Comparison of ENCODE assay signal across 32 mouse cellular contexts in genomic region chr16:65568853-65569252, GRCm38 (mm10). TPM values are rescaled to one million over a fixed set of nuclear protein-coding genes. Genes with fewer than 3 reads are reported as not detected.
DNase-seq lines count a peak whose midpoint lies in the region; ATAC-seq lines count a peak whose summit lies in the region.
"Had no signal": no experiment of that assay in that cellular context is flagged by ENCODE, and none has a peak within 500 bp of the region (broad histone marks: within the 10 kb centered on the region; RNA-seq: fewer than 3 reads in every experiment).

No protein-coding gene starts in this region.

- no peak overlapping the region for H3K4me2 ChIP-seq in hindbrain, embryonic 14.5 days (replicated peaks)
- H3K4me2 ChIP-seq: embryonic facial prominence, embryonic 12.5 days; embryonic facial prominence, embryonic 15.5 days; heart, embryonic 12.5 days; heart, embryonic 15.5 days; hindbrain, embryonic 13.5 days had no signal

- no peaks in the 10 kb centered on the region for H3K36me3 ChIP-seq in hindbrain, embryonic 14.5 days (replicated peaks; ENCODE audit: control insufficient read depth, insufficient read depth)
- H3K36me3 ChIP-seq: embryonic facial prominence, embryonic 12.5 days; embryonic facial prominence, embryonic 15.5 days; G1E; heart, embryonic 12.5 days; heart, embryonic 15.5 days; hindbrain, embryonic 10.5 days; hindbrain, embryonic 13.5 days had no signal

- H3K9me3 ChIP-seq in hindbrain, embryonic 14.5 days (ENCODE audit: control insufficient read depth, low read length): no peaks in the 10 kb centered on the region
- H3K9me3 ChIP-seq: embryonic facial prominence, embryonic 12.5 days; embryonic facial prominence, embryonic 15.5 days; G1E; heart, embryonic 12.5 days; heart, embryonic 15.5 days; hindbrain, embryonic 10.5 days; hindbrain, embryonic 13.5 days had no signal

- no peak overlapping the region for H3K9ac ChIP-seq in hindbrain, embryonic 14.5 days
- H3K9ac ChIP-seq: embryonic facial prominence, embryonic 12.5 days; embryonic facial prominence, embryonic 15.5 days; forebrain, postnatal 0 days; heart, embryonic 12.5 days; heart, embryonic 15.5 days; hindbrain, embryonic 13.5 days had no signal

- ATAC-seq in megakaryocyte, adult 5-6 weeks (ENCODE audit: poor library complexity, severe bottlenecking): peak; percentile 31; the same call in 1 of the 2 replicates
- ATAC-seq in monocyte, adult 5-6 weeks (replicated peaks; ENCODE audit: insufficient number of reproducible peaks, low FRiP score, low TSS enrichment, poor library complexity, severe bottlenecking): peak; percentile 52
- no peak for ATAC-seq in hindbrain, embryonic 14.5 days (ENCODE audit: low FRiP score)
- ATAC-seq: forebrain, embryonic 14.5 days; forebrain, postnatal 0 days; hindbrain, postnatal 0 days; inflammation-experienced regulatory T-cells, adult 6 months; intestine, embryonic 16.5 days; Patski had no signal

- 79% methylated on average over 4 of the region's 4 CpGs for WGBS in hindbrain, embryonic 14.5 days

- H3K27ac ChIP-seq in hindbrain, embryonic 14.5 days: no peak overlapping the region
- H3K27ac ChIP-seq: embryonic facial prominence, embryonic 12.5 days; embryonic facial prominence, embryonic 15.5 days; gastrocnemius, adult 2 months; heart, embryonic 15.5 days; hindbrain, embryonic 10.5 days; hindbrain, embryonic 13.5 days; hindbrain, postnatal 0 days had no signal

- peak; percentile 63 for DNase-seq in 416B (ENCODE audit: low read depth)
- no peak for DNase-seq in hindbrain, embryonic 14.5 days (ENCODE audit: low spot score)
- no peak for DNase-seq in adrenal gland, adult 8-10 months
- no peak for DNase-seq in adrenal gland, postnatal 14 days
- DNase-seq: adrenal gland, postnatal 25 days; cerebellum, adult 11-12 months; cerebellum, adult 9-10 months; cerebellum, postnatal 14 days; forebrain, postnatal 0 days; gastrocnemius, adult 2 months; gastrocnemius, postnatal 14 days; heart, adult 18-20 months; heart, postnatal 10 days; heart, postnatal 36 days had no signal

- H3K4me3 ChIP-seq in hindbrain, embryonic 14.5 days (replicated peaks; ENCODE audit: low read length): no peak overlapping the region
- H3K4me3 ChIP-seq: embryonic facial prominence, embryonic 12.5 days; embryonic facial prominence, embryonic 15.5 days; gastrocnemius, adult 2 months; heart, embryonic 12.5 days; heart, embryonic 15.5 days; hindbrain, embryonic 10.5 days; hindbrain, embryonic 13.5 days had no signal

- H3K27me3 ChIP-seq in hindbrain, embryonic 14.5 days (ENCODE audit: control insufficient read depth, insufficient read depth, low read length): no peaks in the 10 kb centered on the region
- H3K27me3 ChIP-seq: CH12.LX; embryonic facial prominence, embryonic 12.5 days; embryonic facial prominence, embryonic 15.5 days; heart, embryonic 12.5 days; heart, embryonic 15.5 days; hindbrain, embryonic 13.5 days had no signal

- no peaks in the 10 kb centered on the region for H3K4me1 ChIP-seq in hindbrain, embryonic 14.5 days (replicated peaks; ENCODE audit: control insufficient read depth, insufficient read depth, low read length)
- H3K4me1 ChIP-seq: embryonic facial prominence, embryonic 12.5 days; embryonic facial prominence, embryonic 15.5 days; heart, embryonic 12.5 days; heart, embryonic 15.5 days; hindbrain, embryonic 10.5 days; hindbrain, embryonic 13.5 days had no signal

RNA-seq across cellular contexts. Expression of gene Chmp2b, which starts 6.3 kb away (rescaled TPM):
- total RNA-seq in megakaryocyte, adult 5-6 weeks (2015): 77.8 and 92.2 TPM in 2 replicates
- total RNA-seq in megakaryocyte, adult 5-6 weeks (2017): 50.5 and 53.0 TPM in 2 replicates
- total RNA-seq in monocyte, adult 5-6 weeks (2017): 84.8 to 149 TPM (median 129 TPM) in 3 replicates
- 153 and 154 TPM in 2 replicates for polyA plus RNA-seq in hindbrain, embryonic 14.5 days (2014; fragmentation: Nextera tagmentation; extraction: Ambion mirVana)
- total RNA-seq in adrenal gland, adult 8-10 months (2022): 10 to 100 TPM; 48.4 to 60.7 (median 59.4) TPM
- total RNA-seq in adrenal gland, postnatal 14 days (2021): 50.3 and 61.0 TPM in 2 replicates

RNA-seq across cellular contexts. Expression of gene Pou1f1, which starts 48.5 kb away (rescaled TPM):
- not detected in 2 replicates for total RNA-seq in megakaryocyte, adult 5-6 weeks (2015)
- not detected in 2 replicates for total RNA-seq in megakaryocyte, adult 5-6 weeks (2017)
- 0.29 TPM in 1 of 3 replicates, not detected in the others for total RNA-seq in monocyte, adult 5-6 weeks (2017)
- not detected in 2 replicates for polyA plus RNA-seq in hindbrain, embryonic 14.5 days (2014; fragmentation: Nextera tagmentation; extraction: Ambion mirVana)
- total RNA-seq in adrenal gland, adult 8-10 months (2022): under 1 TPM in 1 of 4 experiments, not detected in 3; 0.22 TPM
- total RNA-seq in adrenal gland, postnatal 14 days (2021): not detected in 2 replicates
- total RNA-seq: adrenal gland, adult 18-20 months; adrenal gland, postnatal 25 days; CH12.LX; forebrain, postnatal 0 days; gastrocnemius, adult 2 months; gastrocnemius, postnatal 14 days; gastrocnemius, postnatal 4 days; heart, adult 18-20 months; heart, postnatal 10 days; heart, postnatal 36 days; hindbrain, postnatal 0 days had no signal
- polyA plus RNA-seq: embryonic facial prominence, embryonic 15.5 days; forebrain, embryonic 11.5 days; forebrain, embryonic 14.5 days; forebrain, postnatal 0 days; G1E; heart, embryonic 12.5 days; heart, embryonic 15.5 days; hindbrain, embryonic 10.5 days; hindbrain, postnatal 0 days; intestine, embryonic 16.5 days; Patski had no signal
